Mouse (Mus musculus): ENCODE results near the gene Lsm7.

- no peak for TF ChIP-seq FLI1 (IDR thresholded peaks at IDR 0.05; ENCODE audit: low read length)
- no peak for TF ChIP-seq GATA1 (IDR thresholded peaks at IDR 0.05; ENCODE audit: borderline replicate concordance, low read length)
Observed at GRCm38 (mm10) chr10:80821991-80822390, 33.0 kb downstream of the Lsm7 start.
